Mouse (Mus musculus): ENCODE data around the gene Dazap2. TPM values are rescaled to one million over a fixed set of nuclear protein-coding genes. Genes with fewer than 3 reads are reported as not detected.

The Dazap2 gene
- total and polyA plus RNA-seq, 2 experiments from 2014 or later = 213 to 234 TPM

DNA sequence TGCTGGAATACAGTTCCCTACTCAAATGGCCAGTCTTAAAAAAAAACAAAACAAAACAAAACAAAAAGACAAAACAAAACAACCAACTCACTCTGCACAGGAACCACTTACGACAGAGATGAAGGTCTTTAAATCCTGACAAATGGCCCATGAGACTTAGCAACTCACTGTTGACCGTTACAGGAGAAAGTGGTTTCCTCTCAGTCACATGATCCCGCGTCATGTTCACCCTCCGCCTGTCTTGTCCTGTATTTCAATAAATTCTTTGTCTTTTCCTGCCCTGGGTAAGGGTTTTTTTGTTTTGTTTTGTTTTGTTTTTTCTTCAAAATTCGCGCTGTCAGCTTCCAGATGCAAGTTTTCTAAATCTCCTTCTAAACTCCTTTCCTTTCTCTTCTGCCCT lies 3.2 kb upstream of the Dazap2 start:
- Histone ChIP-seq H3K9ac (replicated peaks; ENCODE audit: low read depth, low read length) (no peak overlapping the region), H3K4me2 (ENCODE audit: low read depth, low read length) (no peak overlapping the region), H3K9me3 (replicated peaks; ENCODE audit: control insufficient read depth, low read length) (no peaks in the 10 kb centered on the region), H3K27me3 (ENCODE audit: control insufficient read depth, insufficient read depth, low read length) (0 out of 2 replicates have a peak, but pooled peaks cover 3% of the 10 kb centered on the region), H3K4me1 (ENCODE audit: control insufficient read depth, insufficient read depth) (peaks cover 8% of the 10 kb centered on the region; the same call in 1 of the 2 replicates), H3K36me3 (replicated peaks; ENCODE audit: control insufficient read depth, insufficient read depth, low read length) (no peaks in the 10 kb centered on the region), H3K4me3 (ENCODE audit: low read depth, low read length) (no peak overlapping the region), H3K27ac (ENCODE audit: low read depth) (no peak overlapping the region)
- no peak for TF ChIP-seq CTCF (IDR thresholded peaks at IDR 0.05; ENCODE audit: low read depth)
- TF ChIP-seq EP300 (IDR thresholded peaks at IDR 0.05; ENCODE audit: low read depth) = no peak
- ATAC-seq (ENCODE audit: insufficient read depth, low read depth) (no peak), DNase-seq (ENCODE audit: low spot score) (no peak)
- WGBS = 77% methylated on average over 7 of the region's 7 CpGs

DNA sequence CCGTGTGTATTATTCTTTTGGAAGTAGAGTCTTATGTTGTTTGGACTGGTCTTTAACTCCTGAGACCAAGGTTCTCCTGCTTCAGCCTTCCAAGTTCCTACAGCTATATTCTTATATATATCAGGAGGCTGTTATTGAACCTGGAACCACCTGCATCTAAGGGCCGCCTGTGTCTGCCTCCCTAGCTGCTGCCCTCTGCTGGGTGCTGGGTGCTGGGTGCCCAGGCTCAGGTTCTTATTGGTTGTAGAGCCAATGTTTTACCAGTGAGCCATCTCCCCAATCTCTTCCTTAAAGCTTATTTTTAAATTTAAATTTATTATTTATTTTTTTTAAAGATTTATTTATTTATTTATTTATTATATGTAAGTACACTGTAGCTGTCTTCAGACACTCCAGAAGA lies 2.7 kb upstream of the Dazap2 start:
- 0 out of 2 replicates have a peak, but pooled peaks cover 3% of the 10 kb centered on the region for H3K27me3 ChIP-seq (ENCODE audit: control insufficient read depth, insufficient read depth, low read length)
- no peak overlapping the region for H3K4me3 ChIP-seq (ENCODE audit: low read depth, low read length)
- 60% methylated on average over 2 of the region's 2 CpGs for WGBS
- H3K27ac ChIP-seq (ENCODE audit: low read depth) = no peak overlapping the region
- H3K36me3 ChIP-seq (replicated peaks; ENCODE audit: control insufficient read depth, insufficient read depth, low read length) = peaks cover 1% of the 10 kb centered on the region
- H3K9me3 ChIP-seq (replicated peaks; ENCODE audit: control insufficient read depth, low read length) = no peaks in the 10 kb centered on the region
- peaks cover 8% of the 10 kb centered on the region; the same call in 1 of the 2 replicates for H3K4me1 ChIP-seq (ENCODE audit: control insufficient read depth, insufficient read depth)
- TF ChIP-seq EP300 (IDR thresholded peaks at IDR 0.05; ENCODE audit: low read depth) (no peak), CTCF (IDR thresholded peaks at IDR 0.05; ENCODE audit: low read depth) (peak; percentile 37)
- no peak overlapping the region for H3K4me2 ChIP-seq (ENCODE audit: low read depth, low read length)
- H3K9ac ChIP-seq (replicated peaks; ENCODE audit: low read depth, low read length) = no peak overlapping the region
- peak; percentile 15 for DNase-seq (ENCODE audit: low spot score)
- no peak for ATAC-seq (ENCODE audit: insufficient read depth, low read depth)

DNA sequence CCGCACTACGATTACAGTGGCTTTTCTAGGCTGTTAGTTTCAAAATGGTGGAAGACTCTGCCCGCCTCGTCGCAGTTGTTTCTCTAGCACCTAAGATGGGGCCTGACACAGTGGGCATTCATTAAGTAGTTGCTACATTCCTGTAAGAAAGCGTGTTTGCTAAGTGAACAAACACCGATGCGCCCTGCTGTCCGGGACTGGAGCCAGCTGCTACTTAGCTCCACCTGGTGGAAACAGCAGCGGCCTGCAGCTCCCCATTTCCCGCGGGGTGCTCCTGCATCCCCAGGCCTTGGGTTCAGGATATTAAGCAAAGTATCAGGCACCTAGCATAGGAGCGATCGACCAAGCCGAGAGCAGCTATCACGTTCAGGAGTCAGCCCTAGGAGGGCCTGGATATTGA lies 1.6 kb upstream of the Dazap2 start:
- DNase-seq (ENCODE audit: low spot score) (peak; percentile 69), ATAC-seq (ENCODE audit: insufficient read depth, low read depth) (no peak)
- Histone ChIP-seq H3K4me1 (ENCODE audit: control insufficient read depth, insufficient read depth) (peaks cover 8% of the 10 kb centered on the region; the same call in 1 of the 2 replicates), H3K27me3 (ENCODE audit: control insufficient read depth, insufficient read depth, low read length) (0 out of 2 replicates have a peak, but pooled peaks cover 3% of the 10 kb centered on the region), H3K9me3 (replicated peaks; ENCODE audit: control insufficient read depth, low read length) (no peaks in the 10 kb centered on the region), H3K4me2 (ENCODE audit: low read depth, low read length) (peak overlapping the region; percentile 49), H3K4me3 (ENCODE audit: low read depth, low read length) (peak overlapping the region; percentile 22; the same call in 1 of the 2 replicates), H3K36me3 (replicated peaks; ENCODE audit: control insufficient read depth, insufficient read depth, low read length) (peaks cover 13% of the 10 kb centered on the region), H3K9ac (replicated peaks; ENCODE audit: low read depth, low read length) (no peak overlapping the region), H3K27ac (ENCODE audit: low read depth) (no peak overlapping the region)
- WGBS = 8% methylated on average over 16 of the region's 16 CpGs
- peak; percentile 83 for TF ChIP-seq CTCF (IDR thresholded peaks at IDR 0.05; ENCODE audit: low read depth)
- no peak for TF ChIP-seq EP300 (IDR thresholded peaks at IDR 0.05; ENCODE audit: low read depth)

DNA sequence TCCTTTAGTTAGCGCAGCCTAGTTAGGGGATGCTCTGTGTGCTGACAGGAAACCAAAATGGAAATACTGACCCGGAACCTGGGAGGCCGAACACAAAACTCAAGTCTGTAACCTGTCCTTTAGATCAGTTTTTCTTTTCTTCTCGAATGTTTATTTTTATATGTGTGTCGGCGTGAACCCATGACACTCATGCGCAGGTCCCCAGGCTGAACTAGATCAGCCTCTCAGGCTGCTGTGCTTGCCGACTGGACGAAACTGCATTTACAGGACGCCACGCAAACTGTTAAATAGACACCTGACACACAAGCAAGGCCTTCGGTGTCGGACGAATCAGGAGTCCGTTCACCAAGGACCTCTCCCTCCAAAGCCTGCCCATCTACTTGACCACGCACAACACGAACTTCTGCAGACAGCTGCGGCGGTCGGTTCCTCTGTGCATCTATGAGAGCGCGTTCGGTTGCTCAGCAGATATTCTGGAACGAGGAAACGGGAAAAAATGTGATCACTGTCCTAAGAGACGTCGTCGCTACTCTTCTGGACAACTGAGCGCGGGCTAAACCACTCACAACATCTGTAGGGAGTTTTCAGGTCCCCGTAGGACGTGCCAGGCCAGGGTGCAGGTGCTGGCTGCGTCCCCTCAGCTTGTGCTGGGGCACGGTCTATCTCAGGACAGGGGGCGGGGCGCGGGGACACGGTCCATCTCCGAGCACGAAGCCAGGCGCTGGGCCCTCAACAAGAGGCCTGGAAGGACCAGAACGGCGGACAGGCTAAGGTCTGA lies 742 bp upstream of the Dazap2 start:
- H3K36me3 ChIP-seq (replicated peaks; ENCODE audit: control insufficient read depth, insufficient read depth, low read length) = peaks cover 21% of the 10 kb centered on the region
- H3K4me1 ChIP-seq (ENCODE audit: control insufficient read depth, insufficient read depth) = peaks cover 8% of the 10 kb centered on the region; the same call in 1 of the 2 replicates
- WGBS = 12% methylated on average over 43 of the region's 43 CpGs
- H3K27me3 ChIP-seq (ENCODE audit: control insufficient read depth, insufficient read depth, low read length) = 0 out of 2 replicates have a peak, but pooled peaks cover 3% of the 10 kb centered on the region
- TF ChIP-seq EP300 (IDR thresholded peaks at IDR 0.05; ENCODE audit: low read depth) (no peak), CTCF (IDR thresholded peaks at IDR 0.05; ENCODE audit: low read depth) (no peak)
- peak overlapping the region; percentile 80 for H3K27ac ChIP-seq (ENCODE audit: low read depth)
- ATAC-seq (ENCODE audit: insufficient read depth, low read depth) = no peak
- H3K9ac ChIP-seq (replicated peaks; ENCODE audit: low read depth, low read length) = peak overlapping the region; percentile 92; the same call in 1 of the 2 replicates
- peak overlapping the region; percentile 84 for H3K4me2 ChIP-seq (ENCODE audit: low read depth, low read length)
- no peak for DNase-seq (ENCODE audit: low spot score)
- peak overlapping the region; percentile 91 for H3K4me3 ChIP-seq (ENCODE audit: low read depth, low read length)
- no peaks in the 10 kb centered on the region for H3K9me3 ChIP-seq (replicated peaks; ENCODE audit: control insufficient read depth, low read length)

DNA sequence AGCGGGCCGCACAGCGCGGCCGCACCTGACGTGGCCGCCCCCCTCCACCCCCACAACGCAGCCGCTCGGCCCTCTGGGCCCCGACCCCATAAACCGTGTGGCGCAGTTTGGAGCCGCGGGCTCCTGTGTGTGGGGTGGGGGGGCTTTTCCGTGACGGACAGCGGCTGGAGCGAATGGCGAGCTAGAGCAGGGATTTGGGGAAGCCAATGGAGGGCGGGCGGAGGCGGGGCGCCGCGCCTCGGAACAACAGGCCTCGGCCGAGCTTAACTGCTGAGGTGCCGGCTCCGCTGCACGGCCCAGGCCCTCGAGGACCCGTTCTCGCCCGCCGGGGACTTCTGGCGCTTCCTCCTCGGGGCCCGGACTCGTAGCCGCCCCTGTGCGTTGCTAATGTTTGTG lies 674 bp downstream of the Dazap2 start:
- H3K4me2 ChIP-seq (ENCODE audit: low read depth, low read length) = peak overlapping the region; percentile 84
- H3K4me3 ChIP-seq (ENCODE audit: low read depth, low read length) = peak overlapping the region; percentile 91
- H3K9me3 ChIP-seq (replicated peaks; ENCODE audit: control insufficient read depth, low read length) = no peaks in the 10 kb centered on the region
- H3K27me3 ChIP-seq (ENCODE audit: control insufficient read depth, insufficient read depth, low read length) = 0 out of 2 replicates have a peak, but pooled peaks cover 3% of the 10 kb centered on the region
- WGBS = under 1% methylated on average over 36 of the region's 43 CpGs
- TF ChIP-seq CTCF (IDR thresholded peaks at IDR 0.05; ENCODE audit: low read depth) (no peak), EP300 (IDR thresholded peaks at IDR 0.05; ENCODE audit: low read depth) (no peak)
- H3K27ac ChIP-seq (ENCODE audit: low read depth) = peak overlapping the region; percentile 99
- H3K9ac ChIP-seq (replicated peaks; ENCODE audit: low read depth, low read length) = peak overlapping the region; percentile 92
- H3K4me1 ChIP-seq (ENCODE audit: control insufficient read depth, insufficient read depth) = peaks cover 8% of the 10 kb centered on the region; the same call in 1 of the 2 replicates
- H3K36me3 ChIP-seq (replicated peaks; ENCODE audit: control insufficient read depth, insufficient read depth, low read length) = peaks cover 35% of the 10 kb centered on the region
- peak; percentile 88 for DNase-seq (ENCODE audit: low spot score)
- ATAC-seq (ENCODE audit: insufficient read depth, low read depth) = peak; percentile 83

Measured in heart, postnatal 0 days (tissue).